8 mouse cellular contexts compared by ENCODE assay signal in genomic region chr4:119809245-119809644, GRCm38 (mm10).
DNase-seq lines count a peak whose midpoint lies in the region; ATAC-seq lines count a peak whose summit lies in the region.

No protein-coding gene starts in this region.

- H3K36me3 ChIP-seq in lung, embryonic 16.5 days (ENCODE audit: control insufficient read depth, insufficient read depth, low read length) = no peaks in the 10 kb centered on the region

- H3K4me3 ChIP-seq in lung, embryonic 16.5 days (ENCODE audit: low read length) = no peak overlapping the region

- no peaks in the 10 kb centered on the region; the same call in 1 of the 2 replicates for H3K27me3 ChIP-seq in lung, embryonic 16.5 days (ENCODE audit: control insufficient read depth, insufficient read depth, low read depth, low read length)

- peak; percentile 59 for DNase-seq in gastrocnemius, adult 18-20 months (ENCODE audit: low spot score)
- DNase-seq in gastrocnemius, postnatal 14 days = no peak
- no peak for DNase-seq in lung, adult 18-20 months
- peak; percentile 61 for DNase-seq in cerebellum, adult 9-11 months
- peak; percentile 82 for DNase-seq in induced T-regulatory cell, adult 2 months (ENCODE audit: low read depth)
- peak; percentile 42 for DNase-seq in telencephalon, adult 2 months (ENCODE audit: low read depth, low spot score)
- DNase-seq in spleen, adult 18-20 months = no peak

- peaks cover 18% of the 10 kb centered on the region for H3K4me1 ChIP-seq in lung, embryonic 16.5 days (replicated peaks; ENCODE audit: control insufficient read depth, insufficient read depth, low read length)

- no peak overlapping the region for H3K27ac ChIP-seq in lung, embryonic 16.5 days (ENCODE audit: low read length)

- intact Hi-C loops in gastrocnemius, postnatal 14 days (cut with DNase I; ENCODE audit: low total_unique reads) = no loop called here

- no peaks in the 10 kb centered on the region for H3K9me3 ChIP-seq in lung, embryonic 16.5 days (ENCODE audit: control insufficient read depth, low read length)

- 0 out of 2 replicates have a peak, but pooled peaks have one; percentile 35 for ATAC-seq in lung, embryonic 16.5 days (ENCODE audit: low read depth)

- 40% methylated on average over 5 of the region's 5 CpGs for WGBS in lung, embryonic 16.5 days

- no peak overlapping the region for H3K9ac ChIP-seq in lung, embryonic 16.5 days (ENCODE audit: low read length)

- no peak overlapping the region for H3K4me2 ChIP-seq in lung, embryonic 16.5 days (ENCODE audit: low read depth, low read length)

Comparison
In these comparisons a context has a peak if more than half of its experiments do, and no peak if none do; other contexts are left out.
1. DNase-seq: peak in gastrocnemius, adult 18-20 months (single experiment), cerebellum, adult 9-11 months (single experiment), induced T-regulatory cell, adult 2 months (single experiment) and telencephalon, adult 2 months (single experiment); none in gastrocnemius, postnatal 14 days (single experiment), lung, adult 18-20 months (0 of 2) and spleen, adult 18-20 months (0 of 2).